Mouse (Mus musculus) embryonic facial prominence, embryonic 13.5 days (tissue): ENCODE data around the gene Arrdc3. TPM values are rescaled to one million over a fixed set of nuclear protein-coding genes. Genes with fewer than 3 reads are reported as not detected.

Experiments
- ATAC-seq: fragments of 200-750 bp; cut with Nextera tagmentation; 2 replicates; pipeline ENCODE4 v1.8.0; 2017; ENCODE audit warnings: low read depth; ENCODE audit not compliant: insufficient number of reproducible peaks, insufficient read depth, low FRiP score, low TSS enrichment
- H3K27ac ChIP-seq: fragments of 300-500 bp; sonication (generic); 2 replicates; pipeline ENCODE4 v1.5.1; 2015; ENCODE audit warnings: moderate library complexity, mild to moderate bottlenecking, inconsistent platforms
- H3K27me3 ChIP-seq: fragments of 300-500 bp; sonication (generic); 2 replicates; pipeline ENCODE4 v1.6.1; 2015; ENCODE audit warnings: mild to moderate bottlenecking, inconsistent platforms
- H3K36me3 ChIP-seq: fragments of 300-500 bp; sonication (generic); 2 replicates; pipeline ENCODE4 v1.6.1; 2015; ENCODE audit warnings: mild to moderate bottlenecking, inconsistent platforms
- H3K4me1 ChIP-seq: fragments of 300-500 bp; sonication (generic); 2 replicates; pipeline ENCODE4 v1.6.1; 2015; ENCODE audit warnings: inconsistent platforms
- H3K4me2 ChIP-seq: fragments of 300-500 bp; sonication (generic); 2 replicates; pipeline ENCODE4 v1.6.1; 2015; ENCODE audit warnings: moderate library complexity, mild to moderate bottlenecking, inconsistent platforms
- H3K4me3 ChIP-seq: fragments of 300-500 bp; sonication (generic); 2 replicates; pipeline ENCODE4 v1.5.1; 2015; ENCODE audit warnings: mild to moderate bottlenecking, inconsistent platforms
- H3K9ac ChIP-seq: fragments of 300-500 bp; sonication (generic); 2 replicates; pipeline ENCODE4 v1.6.1; 2015; ENCODE audit warnings: mild to moderate bottlenecking, inconsistent platforms
- H3K9me3 ChIP-seq: fragments of 300-500 bp; sonication (generic); 2 replicates; pipeline ENCODE4 v1.6.1; 2016; ENCODE audit warnings: inconsistent platforms
- WGBS: fragments of 180-500 bp; shearing (Covaris S2); methylation state at CpG from one replicate; pipeline ENCODE4 v1.1.7; 2015; ENCODE audit warnings: mixed read lengths; 5-methylcytosine and 5-hydroxymethylcytosine counted together
- polyA plus RNA-seq: library from polyadenylated mRNA; unstranded; fragments of >200 nt; fragmentation: Nextera tagmentation; extraction: Ambion mirVana; gene quantifications from 2 replicates; pipeline ENCODE4 v1.2.1, GENCODE M21; 2015

Gene Arrdc3
- 52.8 and 58.2 TPM in 2 replicates for polyA plus RNA-seq

GRCm38 (mm10) chr13:80883190-80883589, at the start of gene Arrdc3:
Gene Arrdc3 (plus strand): TSS chr13:80883384.
- WGBS: under 1% methylated on average over 26 of the region's 31 CpGs

GRCm38 (mm10) chr13:80862215-80862614, 21.0 kb upstream of the Arrdc3 start:
- Histone ChIP-seq H3K4me3 (no peak overlapping the region), H3K9ac (no peak overlapping the region), H3K4me1 (no peaks in the 10 kb centered on the region), H3K9me3 (no peaks in the 10 kb centered on the region), H3K27ac (no peak overlapping the region), H3K4me2 (no peak overlapping the region), H3K36me3 (no peaks in the 10 kb centered on the region), H3K27me3 (no peaks in the 10 kb centered on the region)
- ATAC-seq: no peak
- WGBS: 14% methylated on average over 5 of the region's 5 CpGs

More at GRCm38 (mm10) chr13:80883190-80883589, at the start of gene Arrdc3:
- Histone ChIP-seq H3K9ac (peak within 1 kb of the TSS; percentile 99), H3K9me3 (no peaks in the 10 kb centered on the region), H3K4me3 (peak within 1 kb of the TSS; percentile 86), H3K27ac (peak within 1 kb of the TSS; percentile 100), H3K27me3 (no peaks in the 10 kb centered on the region; the same call in 1 of the 2 replicates), H3K4me1 (no peaks in the 10 kb centered on the region), H3K36me3 (peaks cover 7% of the 10 kb centered on the region; the same call in 1 of the 2 replicates), H3K4me2 (peak within 1 kb of the TSS; percentile 59)
- ATAC-seq: peak; percentile 52

- WGBS: 47% methylated on average over 3 of the region's 3 CpGs
Measured at GRCm38 (mm10) chr13:80864195-80864594, 19.0 kb upstream of the Arrdc3 start.

GRCm38 (mm10) chr13:80875126-80875525, 8.1 kb upstream of the Arrdc3 start:
- Histone ChIP-seq H3K4me1 (no peaks in the 10 kb centered on the region), H3K27ac (no peak overlapping the region), H3K4me3 (no peak overlapping the region), H3K27me3 (no peaks in the 10 kb centered on the region), H3K36me3 (no peaks in the 10 kb centered on the region), H3K9ac (no peak overlapping the region), H3K4me2 (no peak overlapping the region), H3K9me3 (no peaks in the 10 kb centered on the region)
- WGBS: 84% methylated on average over 5 of the region's 5 CpGs
- no peak for ATAC-seq

More at GRCm38 (mm10) chr13:80864195-80864594, 19.0 kb upstream of the Arrdc3 start:
- no peak for ATAC-seq
- H3K9me3 ChIP-seq: no peaks in the 10 kb centered on the region
- H3K27me3 ChIP-seq: no peaks in the 10 kb centered on the region
- H3K4me1 ChIP-seq: no peaks in the 10 kb centered on the region
- no peak overlapping the region for H3K4me3 ChIP-seq
- H3K4me2 ChIP-seq: no peak overlapping the region
- H3K27ac ChIP-seq: no peak overlapping the region
- no peak overlapping the region for H3K9ac ChIP-seq
- no peaks in the 10 kb centered on the region for H3K36me3 ChIP-seq

- Histone ChIP-seq H3K4me2 (no peak overlapping the region), H3K27ac (no peak overlapping the region), H3K4me3 (no peak overlapping the region), H3K4me1 (no peaks in the 10 kb centered on the region), H3K36me3 (no peaks in the 10 kb centered on the region), H3K27me3 (no peaks in the 10 kb centered on the region; the same call in 1 of the 2 replicates), H3K9me3 (no peaks in the 10 kb centered on the region), H3K9ac (no peak overlapping the region)
- 78% methylated on average over 4 of the region's 4 CpGs for WGBS
- no peak for ATAC-seq
Measured at GRCm38 (mm10) chr13:80880756-80881155, 2.4 kb upstream of the Arrdc3 start.

- no peaks in the 10 kb centered on the region for H3K4me1 ChIP-seq
- ATAC-seq: no peak
- H3K9ac ChIP-seq: no peak overlapping the region
- no peaks in the 10 kb centered on the region for H3K36me3 ChIP-seq
- no peaks in the 10 kb centered on the region; the same call in 1 of the 2 replicates for H3K27me3 ChIP-seq
- peak overlapping the region; percentile 86 for H3K4me3 ChIP-seq
- no peaks in the 10 kb centered on the region for H3K9me3 ChIP-seq
- peak overlapping the region; percentile 59 for H3K4me2 ChIP-seq
- H3K27ac ChIP-seq: peak overlapping the region; percentile 100
- 22% methylated on average over 6 of the region's 6 CpGs for WGBS
Measured at GRCm38 (mm10) chr13:80881722-80882500, 1.3 kb upstream of the Arrdc3 start.

GRCm38 (mm10) chr13:80882716-80883135, 458 bp upstream of the Arrdc3 start:
- ATAC-seq: peak; percentile 29
- Histone ChIP-seq H3K9me3 (no peaks in the 10 kb centered on the region), H3K4me2 (peak overlapping the region; percentile 59), H3K4me1 (no peaks in the 10 kb centered on the region), H3K36me3 (0 out of 2 replicates have a peak, but pooled peaks cover 2% of the 10 kb centered on the region), H3K27ac (peak overlapping the region; percentile 100), H3K27me3 (no peaks in the 10 kb centered on the region; the same call in 1 of the 2 replicates), H3K9ac (peak overlapping the region; percentile 99), H3K4me3 (peak overlapping the region; percentile 86)
- WGBS: under 1% methylated on average over 23 of the region's 23 CpGs

- H3K36me3 ChIP-seq: peaks cover 8% of the 10 kb centered on the region; the same call in 1 of the 2 replicates
- under 1% methylated on average over 23 of the region's 23 CpGs for WGBS
Measured at GRCm38 (mm10) chr13:80883649-80884376, 629 bp downstream of the Arrdc3 start.

GRCm38 (mm10) chr13:80884377-80884983, 1.3 kb downstream of the Arrdc3 start:
- ATAC-seq: no peak
- WGBS: under 1% methylated on average over 15 of the region's 15 CpGs

More at GRCm38 (mm10) chr13:80883649-80884376, 629 bp downstream of the Arrdc3 start:
- peak overlapping the region; percentile 99 for H3K9ac ChIP-seq
- H3K4me1 ChIP-seq: no peaks in the 10 kb centered on the region
- H3K9me3 ChIP-seq: no peaks in the 10 kb centered on the region
- peak overlapping the region; percentile 59 for H3K4me2 ChIP-seq
- no peak for ATAC-seq
- H3K27ac ChIP-seq: peak overlapping the region; percentile 100
- H3K4me3 ChIP-seq: peak overlapping the region; percentile 86
- H3K27me3 ChIP-seq: no peaks in the 10 kb centered on the region; the same call in 1 of the 2 replicates

GRCm38 (mm10) chr13:80885103-80885833, 2.1 kb downstream of the Arrdc3 start:
- peak overlapping the region; percentile 99 for H3K9ac ChIP-seq
- peak overlapping the region; percentile 86 for H3K4me3 ChIP-seq
- H3K27me3 ChIP-seq: no peaks in the 10 kb centered on the region; the same call in 1 of the 2 replicates
- no peaks in the 10 kb centered on the region for H3K4me1 ChIP-seq
- peak; percentile 90 for ATAC-seq
- no peaks in the 10 kb centered on the region for H3K9me3 ChIP-seq
- peaks cover 11% of the 10 kb centered on the region for H3K36me3 ChIP-seq
- under 1% methylated on average over 47 of the region's 47 CpGs for WGBS
- peak overlapping the region; percentile 59 for H3K4me2 ChIP-seq
- H3K27ac ChIP-seq: peak overlapping the region; percentile 100

More at GRCm38 (mm10) chr13:80884377-80884983, 1.3 kb downstream of the Arrdc3 start:
- H3K27me3 ChIP-seq: no peaks in the 10 kb centered on the region; the same call in 1 of the 2 replicates
- H3K4me1 ChIP-seq: no peaks in the 10 kb centered on the region
- H3K4me2 ChIP-seq: peak overlapping the region; percentile 59
- peaks cover 8% of the 10 kb centered on the region; the same call in 1 of the 2 replicates for H3K36me3 ChIP-seq
- H3K27ac ChIP-seq: peak overlapping the region; percentile 100
- peak overlapping the region; percentile 99 for H3K9ac ChIP-seq
- no peaks in the 10 kb centered on the region for H3K9me3 ChIP-seq
- H3K4me3 ChIP-seq: peak overlapping the region; percentile 86
